Mouse (Mus musculus): ENCODE measurements around the gene Tmem213.

Tmem213 gene

DNA sequence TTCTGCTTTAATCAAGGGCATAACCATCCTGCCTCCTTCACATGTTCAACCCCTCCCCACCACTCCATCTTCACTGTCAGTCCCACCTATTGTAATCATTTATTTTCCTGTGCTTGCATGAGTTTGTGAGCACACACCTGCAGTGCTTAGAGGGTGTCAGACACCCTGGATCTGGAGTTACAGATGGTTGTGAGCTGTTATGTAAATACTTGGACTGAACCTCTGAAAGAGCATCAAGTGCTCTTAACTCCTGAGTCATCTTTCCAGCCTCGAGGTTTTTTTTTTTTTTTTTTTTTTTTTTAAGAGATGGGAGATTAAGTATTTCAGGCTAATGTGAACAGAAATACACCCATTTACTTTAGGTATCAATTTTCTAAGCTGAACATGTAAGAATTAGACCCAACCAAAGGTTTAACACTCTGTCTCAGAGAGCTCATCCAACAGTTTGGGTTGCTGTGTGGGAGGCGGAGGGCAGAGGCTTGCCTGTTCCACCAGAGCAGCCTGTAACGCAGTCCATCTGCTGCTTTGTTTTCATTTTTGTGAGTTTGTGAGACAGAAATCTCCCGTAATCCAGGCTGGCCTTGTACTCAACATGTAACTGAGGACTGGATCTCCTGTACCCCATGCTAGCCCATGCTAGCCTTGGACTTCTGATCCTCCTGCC, 7.2 kb downstream of the Tmem213 start:
- no peak for DNase-seq (ENCODE audit: low spot score)

GRCm38 (mm10) chr6:38118341-38118740, 9.3 kb downstream of the Tmem213 start:
- no peak for DNase-seq (ENCODE audit: low spot score)

GRCm38 (mm10) chr6:38120681-38121371, 11.8 kb downstream of the Tmem213 start:
- DNase-seq (ENCODE audit: low spot score), result no peak

- no peak for DNase-seq (ENCODE audit: low spot score)
Observed at GRCm38 (mm10) chr6:38121843-38122242, 12.8 kb downstream of the Tmem213 start.

- no peak for DNase-seq (ENCODE audit: low spot score)
Observed at GRCm38 (mm10) chr6:38122791-38123190, 13.7 kb downstream of the Tmem213 start.

DNA sequence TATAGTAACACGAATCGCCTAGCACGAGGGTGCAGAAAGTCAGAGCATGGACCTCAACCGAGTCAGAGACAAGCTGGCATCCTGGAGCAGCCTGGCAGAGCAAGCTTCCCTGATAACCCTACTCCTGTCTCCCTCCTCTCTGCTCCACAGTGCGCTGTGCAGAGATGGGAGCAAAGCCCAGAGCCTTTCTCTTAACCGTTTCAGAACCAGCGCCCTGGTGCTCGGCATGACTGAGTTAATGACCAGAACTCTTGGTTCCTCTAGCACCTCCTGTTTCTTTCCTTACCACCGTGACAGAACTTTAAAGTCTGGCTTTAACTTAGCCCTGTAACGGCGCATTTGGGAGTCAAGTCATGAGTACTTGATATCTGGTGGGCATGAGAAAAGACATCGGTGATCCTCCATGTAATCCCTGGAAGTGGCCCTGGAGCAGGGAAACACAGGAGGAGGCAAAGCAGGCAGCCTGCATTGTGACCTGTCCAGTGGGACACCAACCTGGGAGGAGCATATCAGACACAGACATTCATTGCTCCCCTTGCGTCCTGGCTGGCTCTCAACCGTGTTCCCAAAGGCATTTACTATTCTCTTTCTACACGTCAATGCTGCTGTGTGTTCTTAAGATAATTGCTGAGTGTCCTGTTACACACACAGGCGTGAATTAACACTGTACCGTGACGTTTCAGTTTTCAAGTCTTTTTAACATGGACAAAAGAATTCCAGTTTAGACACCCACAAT, 14.6 kb downstream of the Tmem213 start:
- DNase-seq (ENCODE audit: low spot score), result no peak

DNA sequence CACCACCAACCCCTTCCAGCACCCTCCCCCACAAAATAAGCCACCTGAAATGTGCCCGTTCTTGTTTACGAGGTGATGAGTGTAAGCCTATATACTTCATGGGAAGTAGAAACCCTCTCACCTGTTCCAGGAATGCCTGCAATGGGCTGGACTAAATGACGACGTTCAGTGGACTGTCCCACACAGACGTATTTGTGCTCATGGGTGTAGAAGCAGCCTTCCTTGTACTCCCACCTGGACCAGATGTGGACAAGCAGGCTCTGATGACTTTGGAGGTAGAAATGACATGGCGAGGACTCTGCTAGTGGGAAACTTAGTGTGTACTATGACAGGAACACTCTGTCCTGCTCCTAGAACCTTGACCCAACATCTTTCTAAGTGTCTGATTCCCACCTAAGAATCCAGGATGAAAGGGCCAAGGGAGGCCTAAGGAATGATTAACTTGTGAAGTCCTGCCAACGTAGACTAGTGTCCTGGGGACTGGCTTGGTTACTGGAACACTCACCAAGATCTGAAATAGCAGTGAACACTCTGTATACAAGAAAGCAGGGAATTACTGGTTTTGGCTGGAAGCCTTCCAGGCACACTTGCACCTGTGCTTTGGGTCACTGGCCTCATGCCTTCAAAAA, 15.3 kb downstream of the Tmem213 start, which contains the start of gene Atp6v0a4:
Atp6v0a4 (minus strand) TSS at position 380 of the 629 bp plus-strand sequence.
- DNase-seq (ENCODE audit: low spot score), result no peak

DNA sequence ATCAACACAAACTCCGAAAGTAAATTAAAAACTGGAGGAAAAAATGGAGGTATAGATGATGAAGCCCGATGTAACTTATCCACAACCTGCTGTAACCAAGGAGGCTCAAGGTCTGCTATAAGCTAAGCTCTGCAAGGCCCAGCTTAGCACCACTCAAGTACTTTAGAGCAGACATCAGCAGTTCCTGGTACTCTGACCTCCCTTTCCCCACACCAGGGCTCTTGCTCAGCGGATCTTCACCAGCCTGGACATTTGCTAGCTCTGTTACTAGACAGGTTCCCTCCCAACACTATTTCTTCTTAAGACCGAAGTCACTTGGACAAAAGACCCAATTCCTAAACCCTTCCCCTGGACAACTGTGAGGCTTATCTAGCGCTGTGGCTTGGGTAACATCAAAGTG, 15.8 kb downstream of the Tmem213 start:
- no peak for DNase-seq (ENCODE audit: low spot score)

DNA sequence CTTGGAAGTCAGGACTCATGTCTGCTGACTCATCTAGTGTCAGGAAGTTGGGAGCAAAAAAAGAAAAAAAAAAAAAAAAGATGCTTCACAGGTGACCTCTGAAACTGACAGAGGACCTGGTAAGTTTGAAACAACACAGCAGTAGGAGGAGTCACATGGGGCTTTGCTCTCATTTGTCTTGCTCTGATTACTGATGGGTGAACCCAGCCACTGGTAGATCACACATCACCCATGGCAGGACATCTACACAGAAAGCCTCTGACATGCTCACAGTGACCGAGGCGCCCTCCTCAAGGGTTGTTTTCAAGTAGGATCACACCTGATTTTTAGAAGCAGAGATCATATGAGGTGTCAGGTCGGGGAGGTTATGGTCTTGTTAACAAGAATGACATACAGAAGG, 16.4 kb downstream of the Tmem213 start:
- DNase-seq (ENCODE audit: low spot score), result no peak

DNA sequence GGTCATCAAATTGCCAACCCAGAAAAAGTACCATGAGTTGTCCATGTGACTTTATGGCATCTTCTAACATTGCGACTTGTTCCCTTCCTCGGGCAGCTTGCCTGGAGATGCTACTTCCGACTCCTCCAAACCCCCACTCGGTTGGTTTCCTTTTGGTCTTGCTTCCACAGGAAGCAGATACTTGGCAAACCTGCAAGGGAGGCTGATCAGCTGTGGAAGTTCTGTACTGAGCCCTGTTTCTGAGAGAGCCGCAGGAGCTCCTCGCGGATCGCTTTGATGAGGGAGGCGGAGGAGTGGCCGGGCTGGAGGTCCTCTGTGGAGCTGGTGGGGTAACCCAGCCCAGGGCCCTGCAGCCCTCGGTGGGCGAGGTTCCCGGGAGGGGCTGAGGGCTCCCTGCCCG, 19.1 kb downstream of the Tmem213 start:
- DNase-seq (ENCODE audit: low spot score), result no peak

- no peak for DNase-seq (ENCODE audit: low spot score)
Observed at GRCm38 (mm10) chr6:38129883-38130282, 20.8 kb downstream of the Tmem213 start.

GRCm38 (mm10) chr6:38131801-38132231, 22.8 kb downstream of the Tmem213 start:
- DNase-seq (ENCODE audit: low spot score), result no peak

DNA sequence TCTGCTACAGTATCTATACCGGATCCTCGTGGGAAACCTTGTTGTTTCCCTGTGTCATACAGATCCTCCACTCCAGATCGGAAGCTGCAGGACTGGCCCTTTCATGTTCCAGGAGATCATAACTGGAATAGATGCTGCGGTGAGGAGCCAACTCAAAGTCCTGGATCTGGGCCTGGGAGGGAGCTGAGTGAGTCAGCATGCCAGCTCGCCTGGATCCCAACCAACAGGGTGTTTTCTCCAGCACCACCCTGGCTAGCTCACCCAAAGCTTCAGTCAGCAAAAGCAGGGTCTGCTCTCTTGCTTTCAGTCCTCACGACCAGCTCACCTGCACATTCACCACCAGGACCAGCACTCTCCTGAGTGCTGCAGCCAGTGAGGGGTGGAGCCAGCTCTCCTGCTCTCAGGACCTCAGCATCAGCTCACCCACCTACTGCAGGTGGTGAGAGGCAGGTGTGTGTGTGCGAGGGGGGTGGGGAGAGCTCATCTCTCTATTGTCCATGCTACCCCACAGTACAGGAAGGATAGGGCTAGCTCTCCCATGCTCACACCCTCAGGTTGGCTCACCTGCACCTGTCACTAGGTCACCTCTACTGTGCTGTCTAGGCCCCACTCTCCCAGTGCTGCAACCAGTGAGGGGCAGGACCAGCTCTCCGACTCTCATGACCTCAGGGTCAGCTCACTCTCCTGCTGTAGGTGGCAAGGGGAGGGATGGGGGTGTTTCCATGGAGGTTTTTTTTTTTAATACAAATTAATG, 25.9 kb downstream of the Tmem213 start:
- DNase-seq (ENCODE audit: low spot score), result no peak

- no peak for DNase-seq (ENCODE audit: low spot score)
Observed at GRCm38 (mm10) chr6:38139086-38139485, 30.0 kb downstream of the Tmem213 start.

DNA sequence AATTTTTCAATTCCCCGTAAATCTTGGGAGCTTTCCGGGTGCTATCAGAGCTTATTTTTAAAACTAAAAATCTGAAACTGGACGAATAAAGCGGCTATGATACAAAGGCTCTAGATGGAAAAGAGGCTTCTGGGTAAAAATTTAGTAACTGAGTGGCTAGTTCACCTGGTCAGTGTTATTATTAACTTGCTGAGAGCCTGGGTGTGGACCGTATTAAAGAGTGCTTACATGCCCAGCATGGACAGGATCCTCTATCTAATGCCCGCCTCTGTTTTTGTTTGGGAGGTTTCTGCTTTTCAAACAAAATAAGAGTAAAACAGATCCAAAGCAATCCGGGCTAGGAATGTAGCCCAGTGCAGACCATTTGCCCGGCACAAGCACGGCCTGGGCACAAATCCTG, 31.3 kb downstream of the Tmem213 start:
- no peak for DNase-seq (ENCODE audit: low spot score)

DNA sequence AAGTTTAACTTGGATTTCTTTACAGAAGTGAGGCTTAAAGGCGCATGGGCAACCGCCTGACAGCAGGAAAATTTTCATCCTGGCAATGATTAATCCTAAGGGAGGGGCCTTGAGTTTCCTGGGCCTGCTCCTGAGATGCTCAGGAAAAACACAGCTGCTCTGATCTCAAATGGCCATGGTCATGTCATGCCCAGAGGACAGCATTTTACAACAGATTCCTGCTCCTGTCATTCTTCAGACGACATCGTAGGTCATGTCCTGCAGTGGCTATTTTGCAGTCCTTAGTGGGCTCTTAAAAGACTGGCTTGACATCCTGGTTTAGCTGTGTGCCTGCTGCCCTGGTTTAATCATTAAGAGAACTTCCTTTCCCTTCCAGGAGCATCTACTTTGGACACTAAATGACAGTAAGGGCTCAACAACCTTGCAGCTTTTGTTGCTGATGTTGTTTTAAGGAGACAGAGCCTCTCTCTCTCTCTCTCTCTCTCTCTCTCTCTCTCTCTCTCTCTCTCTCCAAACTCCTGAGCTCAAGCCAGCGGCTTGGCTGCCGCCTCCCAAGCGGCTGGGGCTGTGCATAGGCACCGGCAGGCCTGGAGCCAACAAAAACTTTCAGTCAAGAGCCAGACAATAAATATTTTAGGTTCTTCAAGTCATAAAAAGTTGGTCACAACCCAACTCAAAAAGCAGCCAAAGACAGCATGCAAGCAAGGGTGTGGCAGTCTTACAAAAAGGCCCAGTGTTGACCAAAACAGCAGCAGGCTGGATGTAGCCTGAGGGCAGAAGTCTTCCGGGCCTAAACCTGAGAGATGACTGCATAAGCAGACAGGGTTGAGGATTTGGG, 35.3 kb downstream of the Tmem213 start:
- DNase-seq (ENCODE audit: low spot score), result no peak

DNA sequence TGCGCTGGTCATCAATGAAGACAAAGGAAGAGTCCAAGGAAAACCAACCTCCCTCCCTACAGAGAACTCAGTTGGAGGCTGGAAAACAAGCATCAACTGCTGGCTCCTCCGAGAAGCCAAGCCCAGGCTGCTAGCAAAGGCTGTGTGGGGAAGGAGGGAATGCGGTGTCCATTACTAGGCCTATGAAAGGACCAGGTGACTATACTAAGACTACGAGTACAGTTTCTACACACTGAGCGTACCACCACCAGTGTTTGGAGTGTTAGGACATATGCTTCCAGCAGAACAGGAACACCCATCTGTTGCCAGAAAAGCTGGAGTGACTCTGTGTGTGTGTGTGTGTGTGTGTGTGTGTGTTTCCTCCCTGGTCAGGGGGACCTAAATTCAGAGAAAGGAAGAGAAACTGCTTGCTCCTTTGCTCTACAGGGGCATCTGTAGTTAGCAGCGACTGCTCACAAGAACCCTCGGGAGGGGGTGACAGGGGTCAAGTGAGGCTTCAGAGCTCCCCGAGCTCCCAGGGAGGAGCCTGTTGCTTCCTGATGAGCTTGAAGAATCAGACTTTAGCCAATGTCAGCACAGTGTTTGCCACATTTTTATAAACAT, 36.5 kb downstream of the Tmem213 start:
- no peak for DNase-seq (ENCODE audit: low spot score)

GRCm38 (mm10) chr6:38147301-38147700, 38.2 kb downstream of the Tmem213 start:
- DNase-seq (ENCODE audit: low spot score), result no peak

DNA sequence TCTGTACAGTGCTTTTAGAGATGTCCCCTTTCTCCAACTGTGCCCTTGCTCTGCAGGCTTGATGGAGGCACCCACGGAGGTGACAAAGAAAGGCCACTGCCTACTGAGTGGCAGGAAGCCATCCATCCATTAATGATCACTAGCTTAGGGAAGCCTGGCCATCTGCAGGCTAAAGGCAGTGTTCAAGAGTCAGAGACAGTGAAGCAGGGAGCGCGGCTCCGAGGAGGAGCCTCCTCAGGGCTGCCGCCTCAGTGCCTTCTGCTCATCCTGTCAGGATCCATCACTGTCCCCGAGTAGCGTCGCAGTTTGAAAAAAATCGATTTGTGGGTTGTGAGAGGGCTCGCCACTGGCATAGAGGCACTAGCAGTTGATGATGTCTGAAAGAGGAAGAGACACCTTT, 39.6 kb downstream of the Tmem213 start:
- DNase-seq (ENCODE audit: low spot score), result no peak

- no peak for DNase-seq (ENCODE audit: low spot score)
Observed at GRCm38 (mm10) chr6:38149483-38149882, 40.4 kb downstream of the Tmem213 start.

Measured in spleen, adult 12 weeks (tissue).